Mouse (Mus musculus) G1E (cell line): ENCODE measurements around the gene Dock3.

ENCODE experiments used
- CTCF ChIP-seq: IDR thresholded peaks from 2 replicates; pipeline ENCODE4 v1.5.1; 2012; ENCODE audit warnings: low read depth, low read length, inconsistent platforms, mixed read lengths
- GATA1 ChIP-seq: IDR thresholded peaks from 2 replicates; pipeline ENCODE4 v1.6.1; 2012; ENCODE audit warnings: borderline replicate concordance, low read length, inconsistent platforms, mixed read lengths
- GATA2 ChIP-seq: IDR thresholded peaks from 2 replicates; pipeline ENCODE4 v1.6.1; 2012; ENCODE audit warnings: low read depth, low read length, inconsistent platforms, borderline replicate concordance
- POLR2AphosphoS5 ChIP-seq: IDR thresholded peaks from 2 replicates; pipeline ENCODE4 v1.6.1; 2012; ENCODE audit warnings: low read depth, low read length, inconsistent platforms; ENCODE audit not compliant: insufficient replicate concordance
- TAL1 ChIP-seq: conservative IDR thresholded peaks from 2 replicates; pipeline ENCODE4 v1.6.1; 2012; ENCODE audit warnings: low read depth, low read length, inconsistent platforms, mixed read lengths

- TF ChIP-seq CTCF (no peak), GATA1 (no peak), POLR2AphosphoS5 (no peak), GATA2 (no peak), TAL1 (no peak)
Measured at GRCm38 (mm10) chr9:107245311-107245710, 13.6 kb upstream of the Dock3 start.
